In genomic region chr10:118101056-118101455, GRCm38 (mm10) we compare ENCODE assay signal across 25 mouse cellular contexts.
"Had no signal": no experiment of that assay in that cellular context is flagged by ENCODE, and none has a peak within 500 bp of the region (broad histone marks: within the 10 kb centered on the region; RNA-seq: fewer than 3 reads in every experiment).

No protein-coding gene starts in this region.

- H3K27ac ChIP-seq: gastrocnemius, adult 2 months; heart, embryonic 10.5 days; hindbrain, embryonic 13.5 days; hindbrain, embryonic 15.5 days; hindbrain, postnatal 0 days; kidney, embryonic 15.5 days; kidney, postnatal 0 days; limb, embryonic 13.5 days; limb, embryonic 15.5 days; liver, embryonic 12.5 days had no signal

- H3K9ac ChIP-seq: heart, embryonic 12.5 days; hindbrain, embryonic 13.5 days; hindbrain, embryonic 15.5 days; kidney, embryonic 15.5 days; limb, embryonic 13.5 days; limb, embryonic 15.5 days; liver, embryonic 12.5 days had no signal

- ATAC-seq: hindbrain, postnatal 0 days; intestine, embryonic 16.5 days; liver, embryonic 12.5 days had no signal

- H3K27me3 ChIP-seq: hindbrain, embryonic 13.5 days; hindbrain, embryonic 15.5 days had no signal

- H3K4me1 ChIP-seq: heart, embryonic 12.5 days; limb, embryonic 13.5 days had no signal

- H3K4me2 ChIP-seq: heart, embryonic 12.5 days; hindbrain, embryonic 13.5 days; hindbrain, embryonic 15.5 days; kidney, embryonic 15.5 days; limb, embryonic 13.5 days; limb, embryonic 15.5 days; liver, embryonic 12.5 days had no signal

- H3K4me3 ChIP-seq: gastrocnemius, adult 2 months; heart, embryonic 10.5 days; heart, embryonic 12.5 days; hindbrain, embryonic 13.5 days; hindbrain, embryonic 15.5 days; kidney, embryonic 15.5 days; limb, embryonic 13.5 days; limb, embryonic 15.5 days; liver, embryonic 12.5 days had no signal

- H3K9me3 ChIP-seq: hindbrain, embryonic 13.5 days; hindbrain, embryonic 15.5 days; kidney, embryonic 15.5 days; limb, embryonic 13.5 days; limb, embryonic 15.5 days; liver, embryonic 12.5 days had no signal

- H3K36me3 ChIP-seq: heart, embryonic 10.5 days; heart, embryonic 12.5 days; hindbrain, embryonic 13.5 days; hindbrain, embryonic 15.5 days; kidney, embryonic 15.5 days; limb, embryonic 13.5 days; limb, embryonic 15.5 days; liver, embryonic 12.5 days had no signal

- DNase-seq: gastrocnemius, adult 2 months; gastrocnemius, postnatal 14 days; gastrocnemius, postnatal 36 days; heart, adult 18-20 months; heart, postnatal 14 days; heart, postnatal 36 days; kidney, adult 11 months; kidney, adult 2 months; kidney, adult 9 months; kidney, postnatal 14 days; kidney, postnatal 36 days; layer of hippocampus, adult 9-11 months; layer of hippocampus, postnatal 36 days; left cerebral cortex, postnatal 4 days had no signal
